Mouse (Mus musculus): ENCODE measurements around the gene Glud1.

Gene Glud1

DNA sequence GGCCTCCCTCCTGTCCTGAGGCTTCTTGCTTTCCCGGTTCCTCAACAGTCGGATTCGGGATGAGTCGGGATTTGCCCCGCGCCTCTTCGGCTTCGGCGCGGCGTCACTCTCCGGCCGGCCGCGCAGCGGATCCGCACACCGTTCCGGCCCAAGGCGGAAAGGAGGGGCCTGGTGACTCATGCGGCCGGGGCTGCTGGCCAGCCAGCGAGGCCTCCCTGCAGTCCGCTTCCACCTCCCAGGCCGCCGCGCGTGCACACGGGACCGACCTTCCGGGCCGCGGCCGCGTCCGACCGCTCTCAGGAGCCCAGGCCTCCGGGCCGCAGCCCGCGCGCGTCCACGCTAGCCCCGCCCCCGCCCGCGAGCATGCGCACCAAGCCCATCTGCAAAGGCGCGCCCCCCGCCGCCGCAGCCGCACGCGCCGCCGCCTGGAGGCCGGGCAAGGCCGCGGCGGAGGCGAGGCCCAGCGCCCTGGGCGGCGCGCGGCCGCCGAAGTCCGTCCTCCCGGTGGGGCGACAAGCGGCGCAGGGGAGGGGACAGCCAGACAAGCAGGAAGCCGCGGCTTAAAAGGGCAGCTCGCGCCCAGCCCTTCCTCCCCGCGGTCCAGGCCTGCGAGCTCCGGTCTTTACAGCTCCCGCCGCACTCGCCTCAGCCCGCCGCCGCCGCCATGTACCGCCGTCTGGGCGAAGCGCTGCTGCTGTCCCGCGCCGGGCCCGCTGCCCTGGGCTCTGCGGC, at the start of gene Glud1, which contains the start of gene Shld2:
Glud1 (plus strand) TSS at position 494 of the 732 bp plus-strand sequence.
Shld2 (minus strand) TSS at position 260 of the 732 bp plus-strand sequence.
- DNase-seq (ENCODE audit: low spot score in 2 of 2), result peak; percentile 95 to 96

DNA sequence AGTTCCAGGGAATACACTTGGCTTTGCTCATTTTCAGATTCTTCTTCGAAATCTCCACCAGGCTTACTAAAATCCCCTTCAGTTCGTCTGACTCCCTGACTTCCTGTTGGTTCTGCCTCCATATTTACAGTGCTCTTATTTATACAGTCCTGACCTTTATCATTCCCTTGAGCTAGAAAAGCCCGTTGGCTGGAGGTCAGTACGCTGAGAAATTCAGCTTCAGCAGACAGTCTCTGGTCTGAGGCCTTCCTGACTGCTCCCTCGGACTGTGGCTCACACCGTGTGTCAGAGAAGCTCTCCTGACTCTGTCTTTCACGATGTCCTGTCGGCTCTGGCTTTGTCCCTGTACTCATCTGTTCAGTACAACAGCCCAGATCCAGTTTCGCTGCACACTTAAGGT, 42.5 kb upstream of the Glud1 start:
- no peak for DNase-seq (ENCODE audit: low spot score in 2 of 2)

DNA sequence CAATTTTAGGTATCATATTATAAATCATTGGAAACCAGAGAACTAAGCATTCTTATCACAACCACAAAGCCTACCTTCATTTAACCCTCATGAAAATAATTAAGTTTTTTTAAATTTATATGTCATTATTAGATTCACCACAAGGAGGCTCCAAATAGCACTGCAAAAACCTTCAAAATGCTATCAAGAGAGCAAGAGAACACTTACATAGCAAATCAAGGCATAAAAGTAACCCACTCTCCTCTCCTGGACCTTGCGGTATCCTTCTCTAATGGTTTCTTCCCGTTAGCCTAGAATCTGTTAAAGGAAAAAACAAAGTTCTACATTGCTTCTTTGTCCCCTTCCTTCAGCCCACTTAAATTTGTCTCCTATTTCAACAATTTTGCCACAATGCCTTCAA, 37.2 kb upstream of the Glud1 start:
- DNase-seq (ENCODE audit: low spot score in 2 of 2), result no peak

DNA sequence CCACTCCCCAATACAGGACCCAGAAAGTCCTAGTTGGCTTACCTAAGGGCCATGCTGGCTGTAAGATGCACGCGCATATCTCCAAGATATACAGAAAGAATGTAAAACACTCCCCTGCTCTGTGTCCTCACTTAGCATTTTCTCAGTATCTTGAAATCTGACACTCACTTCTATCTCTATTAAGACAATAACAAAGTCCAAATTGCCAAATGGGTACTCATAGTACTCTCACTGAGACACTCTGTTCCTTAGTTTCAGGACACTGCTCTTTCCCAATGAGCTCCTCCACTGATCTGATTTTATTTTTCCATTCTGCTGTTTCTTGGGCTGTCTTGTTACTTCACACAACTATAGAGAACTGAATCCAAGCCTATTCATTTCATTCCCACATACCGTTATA, 36.4 kb upstream of the Glud1 start:
- DNase-seq (ENCODE audit: low spot score in 2 of 2), result no peak

DNA sequence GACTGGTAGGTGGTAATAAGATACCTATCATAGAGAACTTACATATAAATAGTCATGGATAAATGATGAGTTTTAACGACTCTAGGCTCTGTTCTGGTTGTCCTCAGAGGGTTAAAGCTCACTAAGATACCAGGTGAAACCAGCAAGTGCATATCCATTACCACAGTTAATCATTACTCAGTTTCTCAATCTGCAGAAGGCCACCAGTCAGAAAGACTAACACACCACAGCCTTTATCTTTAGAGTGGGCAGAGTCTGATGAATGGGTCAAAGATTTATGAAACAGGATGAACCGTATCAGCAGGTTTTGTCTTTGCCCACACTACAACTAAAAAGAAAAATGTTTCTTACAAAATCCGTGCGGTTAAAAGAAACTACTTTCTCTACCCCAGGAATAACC, 35.3 kb upstream of the Glud1 start:
- DNase-seq (ENCODE audit: low spot score in 2 of 2), result no peak

DNA sequence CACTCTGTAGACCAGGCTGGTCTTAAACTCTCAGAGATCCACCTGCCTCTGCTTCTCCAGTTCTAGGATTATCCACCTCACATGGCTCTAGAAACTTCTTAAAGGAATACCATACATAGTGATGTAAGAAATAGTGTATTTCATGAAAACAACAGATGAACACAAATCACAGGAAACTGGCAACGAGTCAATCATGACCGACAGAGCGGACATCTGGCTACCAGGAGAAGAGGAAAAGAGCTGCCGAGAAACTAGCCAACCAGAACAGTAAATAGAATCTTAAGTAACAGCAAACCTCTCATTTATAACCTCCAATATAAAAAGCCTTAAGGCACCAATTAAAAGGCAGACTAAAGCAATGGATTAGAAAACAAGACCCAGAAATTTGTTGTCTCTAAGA, 30.8 kb upstream of the Glud1 start:
- no peak for DNase-seq (ENCODE audit: low spot score in 2 of 2)

DNA sequence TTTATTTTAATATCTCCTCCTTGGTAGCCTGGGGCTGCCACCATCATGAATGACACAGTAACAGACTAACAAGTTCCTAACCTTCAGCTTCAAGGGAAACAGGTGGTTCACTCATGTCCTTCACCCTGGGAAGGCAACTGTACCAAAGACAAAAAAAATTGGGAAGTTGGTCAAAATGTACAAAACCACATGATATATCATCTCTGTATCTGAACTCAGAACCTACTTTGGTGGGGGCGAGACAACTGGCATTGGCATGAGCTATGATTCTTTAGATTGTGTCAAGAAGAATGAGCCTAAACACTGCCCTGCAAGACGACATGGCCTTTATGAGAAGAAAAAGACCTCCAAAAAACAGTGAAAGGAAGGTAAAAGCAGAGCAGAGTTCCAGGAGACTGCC, 29.7 kb upstream of the Glud1 start:
- DNase-seq (ENCODE audit: low spot score in 2 of 2), result no peak

DNA sequence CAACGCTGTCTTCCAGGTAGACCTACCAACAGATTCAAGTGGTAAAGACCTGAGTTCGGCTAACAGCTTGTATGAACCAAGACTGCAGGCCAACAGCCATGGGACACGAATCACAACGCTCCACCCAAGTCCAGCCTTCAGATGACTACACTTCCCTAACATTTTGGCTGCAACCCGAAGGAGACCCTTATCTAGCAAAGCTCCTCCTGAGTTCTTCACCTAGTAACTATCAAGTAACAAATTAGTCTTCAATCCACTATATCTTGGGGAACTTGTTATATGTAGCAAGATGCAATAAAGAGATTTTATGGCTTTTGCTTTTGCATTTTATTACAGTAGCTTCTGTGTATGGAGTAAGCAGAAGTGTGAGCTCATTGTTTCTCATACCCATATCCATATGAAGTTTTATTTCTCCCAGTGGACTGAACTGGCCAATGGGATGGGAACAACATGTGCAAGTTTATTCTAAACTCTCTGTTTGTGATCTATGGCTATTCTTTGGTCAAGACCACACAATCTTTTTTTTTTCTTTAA, 28.7 kb upstream of the Glud1 start:
- no peak for DNase-seq (ENCODE audit: low spot score in 2 of 2)

DNA sequence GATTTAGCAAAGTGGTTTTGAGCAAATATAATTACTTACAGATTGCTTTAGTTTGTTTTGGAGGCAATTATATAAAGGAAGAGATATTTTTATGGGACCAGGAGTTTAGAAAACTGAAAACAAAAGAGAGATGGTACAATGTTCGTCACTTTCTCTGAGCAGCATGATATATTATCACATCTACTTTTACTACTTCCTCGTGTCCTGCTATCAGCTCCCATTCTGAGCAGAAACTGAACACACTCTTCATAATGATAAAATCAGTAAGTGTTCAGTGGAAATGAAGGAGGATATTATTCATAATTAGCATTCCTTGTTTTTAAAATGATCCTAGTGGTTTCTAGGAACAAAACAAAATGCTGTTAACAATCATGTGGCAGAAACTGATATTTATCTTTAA, 22.1 kb upstream of the Glud1 start:
- DNase-seq (ENCODE audit: low spot score in 2 of 2), result no peak

DNA sequence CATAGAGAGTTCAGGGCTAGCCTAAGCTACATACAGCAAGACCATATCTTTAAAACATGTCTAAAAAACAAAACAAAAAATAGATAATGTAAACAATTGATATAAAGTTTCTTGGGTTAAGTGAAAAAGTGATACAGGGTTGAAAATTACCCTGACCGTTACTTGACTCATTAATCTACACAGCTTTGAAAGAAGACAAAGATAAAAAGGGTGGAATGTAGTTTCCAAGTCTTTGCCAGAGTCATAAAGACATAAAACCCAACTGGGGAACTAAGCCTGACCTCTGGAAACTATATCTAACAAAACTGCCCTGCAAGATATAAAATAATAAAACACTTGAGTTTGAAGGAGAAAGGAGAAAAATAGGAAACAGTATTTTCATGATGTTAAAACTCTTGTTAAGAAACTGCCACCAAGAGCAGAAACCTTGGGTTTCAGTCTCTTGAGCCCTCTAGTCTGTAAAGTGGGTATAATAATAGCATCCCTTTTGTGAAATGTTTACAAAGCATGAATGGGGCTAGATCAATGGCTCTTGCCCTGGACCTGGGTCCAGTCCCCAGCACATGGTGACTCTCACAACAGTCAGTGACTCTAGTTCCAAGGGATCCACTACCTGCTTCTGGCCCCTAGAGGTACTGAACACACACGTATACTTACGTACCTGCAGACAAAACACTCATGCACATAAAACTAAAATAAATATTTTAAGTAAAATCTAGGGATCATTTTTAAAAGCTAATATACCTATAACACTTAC, 21.1 kb upstream of the Glud1 start:
- no peak for DNase-seq (ENCODE audit: low spot score in 2 of 2)

DNA sequence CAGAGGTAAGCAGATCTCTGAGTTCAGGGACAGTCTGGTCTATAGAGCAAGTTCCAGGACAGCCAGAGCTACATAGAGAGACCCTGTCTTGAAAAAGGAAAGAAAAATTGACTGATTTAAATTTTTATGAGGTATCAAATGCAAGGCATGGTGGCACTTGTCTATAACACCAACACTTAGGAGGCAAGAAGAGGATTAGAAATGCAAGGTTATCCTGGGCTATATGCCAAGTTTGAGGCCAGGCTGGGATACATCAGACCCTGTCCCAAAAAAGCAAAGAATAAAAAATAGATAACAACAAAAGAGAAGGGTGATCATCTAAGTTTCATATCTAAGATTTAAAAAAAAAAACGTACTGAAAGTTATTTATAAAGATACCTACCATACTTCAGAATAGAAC, 20.3 kb upstream of the Glud1 start:
- DNase-seq (ENCODE audit: low spot score in 2 of 2), result no peak

DNA sequence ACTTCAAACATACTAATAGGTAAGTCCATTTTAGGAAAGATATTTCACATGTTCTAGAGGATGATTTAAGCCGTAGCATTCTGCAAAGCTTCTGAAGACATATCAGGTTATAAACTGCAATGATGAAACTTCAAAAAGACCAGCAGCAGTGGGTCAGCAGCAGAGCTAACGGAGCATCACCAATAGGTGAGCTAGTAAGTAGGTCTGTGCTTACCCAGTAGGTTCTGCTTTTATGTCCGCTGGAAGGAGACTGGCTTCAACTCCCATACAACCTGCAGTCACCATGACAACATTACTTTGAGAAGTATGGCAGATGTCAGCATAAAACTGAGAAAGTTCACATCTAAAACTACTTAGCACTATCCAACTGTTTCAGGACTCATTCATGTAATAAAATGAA, 16.9 kb upstream of the Glud1 start:
- no peak for DNase-seq (ENCODE audit: low spot score in 2 of 2)

DNA sequence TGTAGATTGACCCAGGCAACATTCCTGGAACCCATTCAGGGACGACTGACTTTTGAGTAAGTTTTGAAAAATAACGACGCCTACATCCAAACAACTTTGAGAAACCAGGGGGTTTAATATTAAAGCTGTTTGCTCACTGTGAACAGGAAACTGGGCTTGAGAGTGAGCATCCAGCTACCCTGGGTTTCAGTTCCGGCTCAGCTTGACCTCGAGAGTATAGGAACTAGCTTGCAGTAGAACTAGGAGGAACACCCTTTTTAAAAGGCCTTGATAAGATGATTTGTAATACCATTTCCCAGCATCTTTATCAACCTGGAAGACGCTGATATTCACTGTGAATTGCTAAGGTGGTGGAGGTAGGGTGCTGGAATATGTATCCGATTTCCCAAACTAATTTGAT, 14.2 kb upstream of the Glud1 start:
- no peak for DNase-seq (ENCODE audit: low spot score in 2 of 2)

DNA sequence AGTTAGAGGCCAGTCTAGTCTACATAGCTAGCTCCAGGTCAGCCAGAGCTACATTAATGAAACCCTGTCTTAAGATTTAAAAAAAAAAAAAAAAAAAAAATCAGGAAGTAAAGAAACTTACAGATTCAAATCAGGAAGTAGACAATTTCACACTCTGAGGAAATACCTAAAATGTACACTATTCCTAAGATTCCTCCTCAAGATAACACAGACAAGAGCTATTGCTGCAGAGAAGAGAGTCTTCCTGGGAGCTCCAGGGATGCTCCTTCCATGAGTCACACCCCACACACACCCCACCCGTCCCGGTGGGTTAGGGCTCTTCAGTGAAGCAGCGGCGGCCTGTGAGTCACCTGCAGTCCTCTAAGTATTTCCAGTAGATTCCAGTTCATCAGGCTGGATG, 13.5 kb upstream of the Glud1 start:
- no peak for DNase-seq (ENCODE audit: low spot score in 2 of 2)

DNA sequence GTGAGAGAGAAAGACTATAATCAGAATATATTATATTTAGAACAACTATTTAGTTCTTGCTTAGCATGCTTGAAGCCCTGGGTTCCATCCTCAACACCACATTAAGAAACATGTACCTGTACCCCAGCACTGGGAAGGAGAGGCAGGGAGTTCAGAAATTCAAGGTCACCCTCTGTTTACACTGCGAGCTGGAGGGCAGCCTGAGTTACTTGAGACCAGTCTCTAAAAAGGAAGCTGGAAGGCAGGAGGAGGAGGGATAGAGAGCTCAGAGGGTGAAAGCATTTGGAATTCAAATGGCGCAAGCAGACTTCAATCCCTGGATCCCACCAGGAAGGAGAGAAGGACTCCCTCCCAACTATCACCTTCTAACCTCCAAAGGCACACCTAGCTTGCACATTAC, 12.9 kb upstream of the Glud1 start:
- DNase-seq (ENCODE audit: low spot score in 2 of 2), result no peak

DNA sequence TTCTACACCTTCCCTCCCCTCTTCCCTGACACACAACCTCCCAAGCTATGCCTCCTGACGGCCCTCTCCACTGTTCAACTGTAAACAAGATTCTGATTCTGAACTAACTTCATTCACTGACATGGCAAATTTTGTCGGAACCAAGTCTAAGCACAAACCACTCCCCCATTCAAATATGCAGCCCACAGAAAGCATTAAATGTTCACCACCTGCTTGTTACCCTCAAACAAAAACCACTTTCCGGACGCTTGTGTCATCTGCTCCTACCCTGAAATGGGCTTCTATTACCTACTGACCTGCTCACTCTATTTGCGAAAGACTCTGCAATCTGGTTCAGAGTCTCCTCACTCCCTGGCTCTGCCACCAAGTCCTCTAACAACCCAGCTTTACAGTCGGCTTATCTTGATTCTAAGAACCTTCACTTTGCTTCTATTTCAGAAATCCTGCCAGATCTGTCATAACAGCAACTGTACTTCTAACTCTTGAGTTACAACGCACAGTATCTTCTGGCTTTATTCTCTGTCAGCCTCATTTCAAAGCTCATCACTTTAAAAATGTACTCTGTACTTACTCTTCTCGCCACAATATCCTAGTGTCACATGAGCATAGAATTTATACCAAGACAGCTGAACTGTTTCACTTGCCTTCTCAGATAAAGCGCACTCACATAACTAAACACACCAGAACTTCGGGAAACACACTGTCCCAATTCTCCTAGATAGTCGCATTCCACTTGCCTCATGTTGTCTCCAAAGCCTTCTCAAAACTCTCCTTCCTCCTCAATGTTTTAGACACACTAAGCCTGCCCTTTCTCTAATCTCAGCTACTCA, 11.4 kb upstream of the Glud1 start:
- DNase-seq (ENCODE audit: low spot score in 2 of 2), result no peak

DNA sequence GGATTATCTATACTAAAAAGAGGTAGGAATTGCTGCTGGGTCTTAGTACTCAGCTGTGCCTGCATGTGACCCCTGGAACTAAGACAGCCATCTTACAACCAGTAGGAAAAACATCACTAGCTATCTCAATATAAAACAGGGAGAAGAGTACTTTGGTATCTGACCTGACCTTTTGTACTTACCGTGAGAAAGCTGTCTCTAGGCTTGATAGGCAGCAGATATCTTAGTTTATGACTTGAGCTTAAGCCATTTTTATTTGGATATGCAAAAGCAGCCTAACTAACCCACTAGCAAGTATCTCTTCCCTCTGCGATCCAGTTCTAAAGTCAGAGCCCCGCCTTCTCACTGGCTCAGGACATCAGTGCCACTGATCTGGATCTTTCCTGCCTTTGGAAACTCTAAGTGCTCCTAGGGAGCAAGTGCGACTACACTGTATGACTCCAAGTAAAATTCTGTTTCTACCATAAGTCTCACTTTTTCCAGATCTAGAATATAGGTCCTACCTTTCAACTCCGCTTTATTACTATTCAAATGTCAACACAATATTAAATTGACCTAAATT, 7.8 kb upstream of the Glud1 start:
- DNase-seq (ENCODE audit: low spot score in 2 of 2), result no peak

DNA sequence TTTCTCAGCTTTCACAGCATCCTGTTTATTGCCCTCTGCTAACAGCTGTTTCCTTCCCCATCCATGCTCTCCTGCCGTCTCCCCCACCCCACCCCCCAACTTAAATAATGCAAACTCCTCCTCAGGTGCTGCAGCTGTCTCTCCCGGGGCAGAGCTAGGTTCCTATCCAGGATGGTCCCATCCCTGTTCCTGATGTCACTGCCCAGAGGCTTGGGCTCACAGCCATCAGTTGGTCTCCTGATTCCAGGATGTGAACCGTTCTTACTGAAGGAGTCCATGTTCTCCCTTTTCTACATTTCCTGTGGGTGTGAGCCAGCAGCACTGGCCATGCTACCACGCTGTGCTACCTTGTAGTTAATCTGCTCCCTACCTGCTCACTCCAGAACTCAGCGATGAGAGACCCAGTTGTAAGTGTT, 7.3 kb upstream of the Glud1 start:
- no peak for DNase-seq (ENCODE audit: low spot score in 2 of 2)

DNA sequence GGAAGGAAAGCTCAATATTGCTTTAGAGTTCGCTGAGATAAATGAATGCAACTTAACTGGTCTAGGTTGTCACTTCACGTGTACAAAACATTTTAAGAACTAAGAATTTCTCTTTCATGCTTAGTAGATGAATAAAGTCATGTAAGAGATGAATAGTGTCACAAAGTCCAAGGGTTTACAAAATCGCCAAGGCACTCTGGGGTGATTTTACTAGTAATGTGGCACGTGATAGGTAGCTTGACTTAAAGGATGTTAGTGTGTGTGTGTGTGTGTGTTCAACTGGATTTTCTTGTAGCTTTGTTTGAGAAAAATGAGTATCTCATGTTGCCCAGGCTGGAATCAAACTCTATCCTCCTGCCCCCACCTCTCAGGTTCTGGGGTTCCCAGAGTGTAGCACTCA, 1.3 kb upstream of the Glud1 start:
- no peak for DNase-seq (ENCODE audit: low spot score in 2 of 2)

DNA sequence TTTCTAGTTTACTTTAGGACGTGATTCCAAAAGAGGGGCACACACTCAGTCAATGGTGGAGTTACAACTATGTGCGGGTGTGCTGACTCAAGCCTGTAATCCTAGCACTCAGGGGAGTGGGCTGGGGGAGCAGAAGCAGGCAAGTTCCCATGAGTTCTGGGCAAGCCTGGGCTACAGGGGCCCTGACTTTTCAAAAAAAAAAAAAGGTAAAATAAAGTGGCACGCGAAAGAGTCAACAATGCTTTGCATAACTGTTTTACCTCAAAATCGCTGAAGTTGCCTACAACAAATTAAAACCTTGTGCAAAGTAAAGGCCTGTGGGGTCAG, 657 bp upstream of the Glud1 start:
- DNase-seq (ENCODE audit: low spot score in 2 of 2), result no peak

DNA sequence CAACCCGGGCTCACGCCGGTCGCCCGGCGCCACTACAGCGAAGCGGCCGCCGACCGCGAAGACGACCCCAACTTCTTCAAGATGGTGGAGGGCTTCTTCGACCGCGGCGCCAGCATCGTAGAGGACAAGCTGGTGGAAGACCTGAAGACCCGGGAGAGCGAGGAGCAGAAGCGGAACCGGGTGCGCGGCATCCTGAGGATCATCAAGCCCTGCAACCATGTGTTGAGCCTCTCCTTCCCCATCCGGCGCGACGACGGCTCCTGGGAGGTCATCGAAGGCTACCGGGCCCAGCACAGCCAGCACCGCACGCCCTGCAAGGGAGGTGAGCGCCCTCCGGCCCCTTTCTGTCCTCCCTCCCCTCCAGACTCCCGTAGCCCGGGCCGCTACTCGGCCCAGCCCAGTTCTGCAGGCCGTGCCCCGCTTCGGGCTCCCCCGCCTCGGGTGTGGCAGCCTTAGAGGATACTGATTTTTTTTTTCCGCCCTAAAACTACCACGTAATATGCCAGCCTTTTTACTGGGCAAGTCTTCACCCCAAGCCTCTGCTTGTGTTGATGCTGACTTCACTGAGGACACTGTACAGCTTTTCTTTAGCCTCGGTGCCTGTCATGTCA, 599 bp downstream of the Glud1 start:
- DNase-seq (ENCODE audit: low spot score in 2 of 2), result peak; percentile 50 to 67

DNA sequence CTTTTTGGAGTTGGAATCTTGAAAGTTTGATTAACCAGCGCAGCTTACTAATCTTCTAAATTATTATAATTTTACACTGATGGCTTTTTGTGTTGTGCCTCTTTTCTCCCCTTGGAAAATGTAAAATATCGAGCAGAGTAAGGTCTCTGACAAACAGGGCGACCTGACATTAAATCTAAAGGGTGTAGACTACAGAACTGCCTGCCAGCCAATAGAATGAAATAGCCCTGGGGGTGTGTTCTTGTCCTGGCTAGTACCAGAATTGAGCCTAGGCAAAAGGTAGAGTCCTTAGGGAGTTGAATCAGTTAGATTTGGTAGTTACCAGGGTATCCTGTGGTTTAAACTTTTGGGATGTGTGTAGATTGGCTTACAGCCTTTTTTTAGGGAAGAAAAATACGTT, 1.2 kb downstream of the Glud1 start:
- DNase-seq (ENCODE audit: low spot score in 2 of 2), result no peak

All from urinary bladder, postnatal 4 days (tissue).